Mouse (Mus musculus): Measurements from ENCODE around the gene A430033K04Rik.

Gene A430033K04Rik

DNA sequence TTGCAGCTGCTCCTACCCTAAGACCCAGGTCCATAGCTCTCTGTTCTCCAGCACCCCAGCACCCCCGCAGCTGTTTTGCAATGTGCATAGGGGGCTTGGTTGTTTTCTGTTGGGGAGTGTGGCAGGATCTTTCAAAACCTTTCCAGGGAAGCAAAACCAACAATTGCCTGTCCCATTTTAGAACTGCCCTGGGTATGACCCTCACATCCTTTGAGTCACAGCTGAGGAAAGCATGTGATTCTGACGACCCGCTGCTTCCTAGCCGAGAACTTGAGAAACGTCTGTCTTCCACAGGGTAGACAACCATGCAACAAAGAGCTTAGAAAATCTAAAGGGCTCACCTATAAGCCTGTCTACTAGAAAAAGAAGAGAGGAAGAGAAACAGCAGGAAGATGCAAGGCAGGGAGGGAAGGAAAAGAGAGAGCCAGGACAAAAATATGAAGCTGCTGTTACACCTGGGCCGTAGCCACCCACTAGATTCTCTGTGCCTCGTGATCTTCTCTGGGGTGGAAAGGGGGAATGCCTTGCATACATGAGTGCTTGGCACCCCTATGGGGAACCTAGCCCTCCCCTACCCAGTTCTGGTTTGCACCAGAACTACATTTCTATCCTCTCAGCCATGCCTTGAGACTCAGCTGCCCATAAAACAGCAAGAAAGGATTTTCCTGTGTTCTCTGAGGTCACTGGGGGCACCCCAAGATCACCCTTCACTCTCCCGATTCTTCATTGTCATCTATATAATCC lies 60.5 kb downstream of the A430033K04Rik start:
- TF ChIP-seq GATA4 (IDR thresholded peaks at IDR 0.05; ENCODE audit: insufficient replicate concordance, low read length) = no peak

GRCm38 (mm10) chr5:138683821-138684220 lies 61.2 kb downstream of the A430033K04Rik start:
- TF ChIP-seq GATA4 (IDR thresholded peaks at IDR 0.05; ENCODE audit: insufficient replicate concordance, low read length) = no peak

GRCm38 (mm10) chr5:138687453-138687852 lies 64.8 kb downstream of the A430033K04Rik start:
- TF ChIP-seq GATA4 (IDR thresholded peaks at IDR 0.05; ENCODE audit: insufficient replicate concordance, low read length) = no peak

GRCm38 (mm10) chr5:138689254-138689653 lies 66.6 kb downstream of the A430033K04Rik start:
- no peak for TF ChIP-seq GATA4 (IDR thresholded peaks at IDR 0.05; ENCODE audit: insufficient replicate concordance, low read length)

DNA sequence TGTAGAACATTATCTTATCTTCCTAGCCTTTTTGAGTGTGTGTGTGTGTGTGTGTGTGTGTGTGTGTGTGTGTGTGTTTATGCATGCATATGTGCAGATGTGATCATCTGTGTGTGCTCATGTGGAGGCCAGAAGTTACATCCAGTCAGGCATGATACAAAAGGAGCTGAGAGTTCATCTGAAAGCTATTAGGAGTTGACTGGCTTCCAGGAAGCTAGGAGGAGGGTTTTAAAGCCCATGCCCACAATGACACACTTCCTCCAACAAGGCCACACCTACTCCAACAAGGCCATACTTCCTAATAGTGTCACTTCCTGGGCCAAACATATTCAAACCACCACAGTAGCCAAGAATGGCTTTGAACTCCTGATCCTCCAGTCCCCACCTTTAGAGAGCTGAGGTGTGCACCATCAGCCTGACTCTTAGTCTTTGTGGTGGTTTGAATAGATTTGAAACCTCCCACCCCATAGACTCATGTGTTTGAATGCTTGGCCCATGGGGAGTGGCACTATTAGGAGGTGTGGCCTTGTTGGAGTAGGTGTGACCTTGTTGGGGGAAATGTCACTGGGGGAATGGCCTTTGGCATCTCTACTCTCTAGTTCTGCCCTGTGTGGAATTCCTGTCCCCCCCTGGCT lies 70.4 kb downstream of the A430033K04Rik start:
- TF ChIP-seq GATA4 (IDR thresholded peaks at IDR 0.05; ENCODE audit: insufficient replicate concordance, low read length) = no peak

DNA sequence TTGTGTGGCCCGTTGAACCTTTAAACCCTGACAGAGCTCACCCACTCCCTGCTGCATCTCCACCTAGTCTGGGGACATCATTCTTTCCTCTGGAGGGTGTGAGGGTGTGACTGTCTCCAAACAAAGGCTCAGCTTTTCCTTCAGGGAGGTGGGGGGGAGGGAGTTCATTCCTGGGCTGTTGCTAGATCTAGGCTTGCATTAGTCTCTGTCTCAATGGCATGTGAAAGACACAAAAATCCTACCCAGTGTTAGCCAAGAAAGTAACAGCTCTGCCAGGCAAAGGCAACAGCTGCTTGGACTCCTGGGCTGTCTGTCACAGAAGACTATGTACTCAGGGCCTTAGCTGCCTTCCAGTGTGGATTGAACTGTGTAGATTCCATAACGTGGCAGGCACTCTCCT lies 71.4 kb downstream of the A430033K04Rik start:
- TF ChIP-seq GATA4 (IDR thresholded peaks at IDR 0.05; ENCODE audit: insufficient replicate concordance, low read length) = no peak

DNA sequence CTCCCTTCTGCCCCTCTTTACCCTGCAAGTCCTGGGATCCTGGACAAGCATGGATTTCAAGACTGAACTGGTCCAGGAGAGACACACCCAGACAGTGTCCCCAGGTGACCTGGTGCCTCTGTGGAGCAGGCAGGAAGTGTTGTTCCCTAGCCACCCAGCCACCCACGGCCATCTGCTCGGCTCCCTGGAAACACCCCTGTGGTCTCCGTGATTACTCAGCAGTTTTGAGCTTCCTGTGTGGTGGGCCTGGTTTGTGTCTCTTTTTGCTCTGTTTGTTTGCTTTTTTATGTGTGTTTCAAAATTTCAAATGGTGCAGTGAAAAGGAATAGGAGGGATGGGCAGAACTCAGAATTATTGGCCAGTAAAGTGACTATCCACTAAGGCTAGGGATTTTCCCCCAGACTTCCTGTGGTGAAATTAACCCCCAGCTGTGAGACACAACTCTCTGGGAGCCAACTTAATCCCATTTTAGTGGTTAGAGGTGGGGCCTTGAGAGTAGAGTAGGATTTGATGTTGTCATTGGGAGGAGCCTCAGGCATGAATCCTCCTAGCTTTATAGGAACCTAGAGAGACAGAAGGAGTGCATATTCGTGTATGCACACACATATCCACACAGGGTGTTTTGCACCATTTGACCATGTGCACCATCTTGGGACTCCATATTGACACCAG lies 72.0 kb downstream of the A430033K04Rik start:
- no peak for TF ChIP-seq GATA4 (IDR thresholded peaks at IDR 0.05; ENCODE audit: insufficient replicate concordance, low read length)

DNA sequence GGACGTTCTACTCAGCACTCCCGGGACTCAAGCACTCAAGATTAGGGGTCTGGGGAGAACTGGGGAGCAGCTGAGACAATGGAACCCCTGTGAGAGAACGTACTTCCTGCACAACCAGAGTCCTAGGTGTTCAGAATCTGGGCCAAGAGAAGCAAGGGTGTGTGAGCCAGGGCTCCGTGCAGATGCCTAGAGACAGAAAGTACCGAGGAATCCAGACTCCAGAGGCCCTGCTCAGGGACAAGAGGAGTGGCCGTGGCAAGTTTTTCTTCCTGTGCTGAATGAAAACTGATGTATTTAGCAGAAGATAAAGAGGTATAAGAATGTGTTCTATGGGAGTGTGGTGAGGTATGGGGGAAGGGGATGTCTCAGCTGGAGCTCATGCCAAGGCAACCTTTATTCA lies 74.8 kb downstream of the A430033K04Rik start:
- no peak for TF ChIP-seq GATA4 (IDR thresholded peaks at IDR 0.05; ENCODE audit: insufficient replicate concordance, low read length)
